Mouse (Mus musculus): ENCODE results near the gene Kcnj11. TPM values are rescaled to one million over a fixed set of nuclear protein-coding genes. Genes with fewer than 3 reads are reported as not detected.

The Kcnj11 gene
- not detected in 4 replicates for total RNA-seq (2023)

GRCm38 (mm10) chr7:46100563-46100962, at the start of gene Kcnj11:
Kcnj11 (minus strand) TSS chr7:46100764.

Other genes with a start within 250 kb of the Kcnj11 start
- 51.0 to 58.7 TPM (median 51.4 TPM) in 4 replicates for gene Kdelr1, start 228.0 kb downstream of the Kcnj11 start, total RNA-seq (2023)
- 0.49 to 0.86 TPM (median 0.52 TPM) in 4 replicates for gene Grin2d, start 222.4 kb downstream of the Kcnj11 start, total RNA-seq (2023)
- not detected in 4 replicates for gene Syngr4, start 204.1 kb downstream of the Kcnj11 start, total RNA-seq (2023)
- gene Tmem143, start 203.8 kb downstream of the Kcnj11 start, total RNA-seq (2023): 7.6 to 13.6 TPM (median 9.5 TPM) in 4 replicates
- gene Emp3, start 179.4 kb downstream of the Kcnj11 start, total RNA-seq (2023): 201 to 243 TPM (median 228 TPM) in 4 replicates
- 6.3 to 12.1 TPM (median 9.0 TPM) in 4 replicates for gene Ccdc114, start 176.7 kb downstream of the Kcnj11 start, total RNA-seq (2023)
- not detected in 4 replicates for gene Abcc6, start 70.5 kb downstream of the Kcnj11 start, total RNA-seq (2023)
- gene Nomo1, start 67.1 kb downstream of the Kcnj11 start, total RNA-seq (2023): 43.0 to 50.9 TPM (median 45.5 TPM) in 4 replicates
- gene Abcc8, start 79.3 kb upstream of the Kcnj11 start, total RNA-seq (2023): 0.09 TPM in 1 of 4 replicates, not detected in the others
- not detected in 4 replicates for gene Ush1c, start 137.7 kb upstream of the Kcnj11 start, total RNA-seq (2023)
- not detected in 4 replicates for gene Otog, start 140.2 kb upstream of the Kcnj11 start, total RNA-seq (2023)

All from B cell, adult 62 days (primary cell).